Mouse (Mus musculus) bone marrow macrophage, adult 2 months (primary cell): ENCODE data around the gene Mrnip. TPM values are rescaled to one million over a fixed set of nuclear protein-coding genes. Genes with fewer than 3 reads are reported as not detected.

Source experiments
- H3K27ac ChIP-seq: 2 replicates; pipeline ENCODE4 v1.5.1; 2012; ENCODE audit warnings: low read depth, low read length; ENCODE audit not compliant: insufficient read depth
- H3K4me1 ChIP-seq: 2 replicates; pipeline ENCODE4 v1.6.1; 2012; ENCODE audit warnings: low read length; ENCODE audit not compliant: control insufficient read depth, insufficient read depth
- H3K4me3 ChIP-seq: 2 replicates; pipeline ENCODE4 v1.5.1; 2012; ENCODE audit warnings: mild to moderate bottlenecking, low read length, moderate library complexity; ENCODE audit not compliant: insufficient read depth
- CTCF ChIP-seq: IDR thresholded peaks from 2 replicates; pipeline ENCODE4 v1.5.1; 2012; ENCODE audit warnings: low read depth, mild to moderate bottlenecking, low read length, moderate library complexity
- POLR2A ChIP-seq: IDR thresholded peaks from 2 replicates; pipeline ENCODE4 v1.6.1; 2012; ENCODE audit warnings: mild to moderate bottlenecking, low read depth, low read length, borderline replicate concordance
- polyA plus RNA-seq: library from polyadenylated mRNA; stranded (reverse); fragments of >200 nt; gene quantifications from 2 replicates; pipeline ENCODE4 v1.2.4, GENCODE M21; 2012; ENCODE audit not compliant: missing spikeins, insufficient read depth, insufficient read length

Mrnip gene
- polyA plus RNA-seq, 1 experiment: 3.6 TPM

DNA sequence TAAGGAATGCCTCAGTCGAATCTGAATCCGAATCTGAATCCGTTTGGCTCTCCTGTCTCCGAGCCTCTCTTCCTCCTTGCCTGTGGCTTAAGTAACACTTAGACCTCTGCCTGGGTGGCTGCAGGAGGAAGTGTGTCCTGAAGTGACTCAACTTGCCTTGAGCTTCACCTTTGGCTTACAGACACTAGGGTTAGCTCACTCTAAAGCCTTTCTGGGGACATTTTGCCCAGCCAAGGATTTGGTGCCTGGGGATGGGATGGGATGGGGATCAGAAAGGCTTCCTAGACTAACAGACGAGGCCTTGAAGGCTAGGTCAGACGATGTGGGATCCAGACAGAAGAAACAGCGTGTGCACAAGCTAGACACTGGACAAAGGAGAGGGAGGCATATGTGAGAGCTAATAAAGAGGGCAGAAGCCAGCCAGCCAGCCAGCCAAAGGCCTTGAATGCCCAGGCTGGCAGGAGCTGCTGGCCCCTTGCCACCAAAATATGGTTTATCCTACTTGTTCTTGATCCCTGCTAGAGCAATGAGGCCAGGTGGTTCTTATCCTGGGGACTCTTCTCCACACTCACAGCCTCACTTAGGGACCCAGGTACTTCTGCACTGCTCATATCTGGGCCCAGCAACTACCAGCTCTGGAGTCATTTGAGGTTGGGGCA is 55.1 kb downstream of the Mrnip start:
- Histone ChIP-seq H3K4me3 (peak overlapping the region; percentile 7; the same call in 1 of the 2 replicates), H3K27ac (peak overlapping the region; percentile 54), H3K4me1 (peaks cover 33% of the 10 kb centered on the region)
- TF ChIP-seq CTCF (no peak), POLR2A (no peak)

DNA sequence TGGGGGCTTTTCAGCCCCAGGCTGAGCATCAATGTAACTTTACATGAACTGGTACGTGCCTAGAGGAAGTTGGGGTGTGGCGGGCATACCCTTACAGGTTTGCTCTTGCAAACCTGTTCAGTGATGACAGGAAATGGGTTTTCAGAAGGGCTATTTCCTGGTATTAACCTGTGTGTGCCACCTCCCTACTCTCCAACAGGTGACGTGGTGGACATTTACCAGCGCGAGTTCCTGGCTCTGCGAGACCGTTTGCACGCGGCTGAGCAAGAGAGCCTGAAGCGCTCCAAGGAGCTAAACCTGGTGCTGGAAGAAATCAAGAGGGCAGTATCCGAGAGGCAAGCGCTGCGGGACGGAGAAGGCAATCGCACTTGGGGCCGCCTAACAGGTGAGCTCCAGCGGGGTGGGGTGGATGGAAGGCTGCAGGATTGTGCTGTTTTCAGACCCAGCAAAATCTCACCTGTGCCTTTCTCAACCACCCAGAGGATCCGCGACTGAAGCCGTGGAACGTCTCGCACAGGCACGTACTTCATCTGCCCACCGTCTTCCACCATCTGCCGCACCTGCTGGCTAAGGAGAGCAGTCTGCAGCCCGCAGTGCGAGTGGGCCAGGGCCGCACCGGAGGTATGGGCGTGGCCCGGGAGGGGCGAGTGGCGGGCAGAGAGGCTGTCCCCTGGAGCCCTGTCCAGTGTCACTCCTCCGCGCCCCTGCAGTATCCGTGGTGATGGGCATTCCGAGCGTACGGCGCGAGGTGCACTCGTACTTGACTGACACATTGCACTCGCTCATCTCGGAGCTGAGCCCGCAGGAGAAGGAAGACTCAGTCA is 56.4 kb downstream of the Mrnip start:
- TF ChIP-seq CTCF: no peak
- no peak overlapping the region for H3K27ac ChIP-seq
- H3K4me3 ChIP-seq: no peak overlapping the region
- peaks cover 35% of the 10 kb centered on the region for H3K4me1 ChIP-seq

DNA sequence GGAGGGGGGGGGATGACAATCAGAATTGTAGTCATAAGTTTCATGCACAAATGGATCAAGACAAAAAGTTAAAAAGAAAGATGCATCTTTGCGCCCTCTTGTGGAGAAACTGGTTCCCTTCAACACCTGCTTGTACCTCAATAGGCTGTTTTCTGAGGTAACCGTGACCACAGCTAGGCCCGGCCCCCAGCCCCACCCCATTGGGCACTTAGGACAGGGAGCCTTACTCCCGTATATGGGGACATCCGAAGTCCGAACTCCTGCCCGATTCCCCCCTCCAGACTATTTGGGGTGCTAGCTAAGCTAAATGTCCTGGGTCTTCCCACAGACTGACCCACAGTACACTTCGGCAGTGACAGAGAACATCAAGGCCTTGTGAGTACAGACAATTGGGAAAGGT is 57.2 kb downstream of the Mrnip start:
- Histone ChIP-seq H3K4me3 (no peak overlapping the region), H3K4me1 (peaks cover 41% of the 10 kb centered on the region)
- TF ChIP-seq POLR2A (no peak), CTCF (peak; percentile 56; the same call in 1 of the 2 replicates)

DNA sequence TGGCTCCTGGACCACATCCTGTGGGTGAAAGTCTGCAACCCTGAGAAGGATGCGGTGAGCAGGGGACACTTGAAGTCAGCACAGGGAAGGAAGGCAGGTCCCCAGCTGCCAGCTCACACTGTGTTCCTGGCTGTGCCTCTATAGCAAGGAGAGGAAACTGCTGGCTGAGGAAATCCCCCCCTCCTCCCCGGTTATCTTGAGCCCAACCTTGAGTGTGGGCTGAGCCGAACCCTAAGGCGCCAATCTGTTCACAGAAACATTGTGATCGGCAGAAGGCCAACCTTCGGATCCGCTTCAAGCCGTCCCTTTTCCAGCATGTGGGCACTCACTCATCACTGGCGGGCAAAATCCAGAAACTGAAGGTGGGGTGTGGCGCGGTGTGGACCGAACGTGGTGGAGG is 58.8 kb downstream of the Mrnip start:
- Histone ChIP-seq H3K27ac (no peak overlapping the region), H3K4me3 (no peak overlapping the region), H3K4me1 (peaks cover 35% of the 10 kb centered on the region)
- TF ChIP-seq POLR2A (no peak), CTCF (no peak)

More for the DNA sequence above, 57.2 kb downstream of the Mrnip start:
- no peak overlapping the region for H3K27ac ChIP-seq

DNA sequence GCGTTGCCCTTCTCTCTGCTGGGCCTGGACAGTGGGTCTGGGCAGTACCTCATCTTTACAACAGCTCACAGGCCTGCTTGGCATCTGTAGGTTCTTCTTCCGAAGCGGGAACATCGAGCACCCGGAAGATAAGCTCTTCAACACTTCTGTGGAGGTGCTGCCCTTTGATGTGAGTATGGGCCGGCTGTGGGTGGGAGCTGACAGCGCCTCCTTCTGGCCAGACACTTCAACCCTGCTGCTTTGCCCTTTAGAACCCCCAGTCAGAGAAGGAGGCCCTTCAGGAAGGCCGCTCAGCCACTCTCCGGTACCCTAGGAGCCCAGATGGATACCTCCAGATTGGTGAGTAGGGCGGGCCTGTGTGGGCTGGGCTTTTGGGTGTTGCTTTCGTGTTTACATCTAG is 59.7 kb downstream of the Mrnip start:
- H3K4me3 ChIP-seq: no peak overlapping the region
- H3K27ac ChIP-seq: no peak overlapping the region
- H3K4me1 ChIP-seq: peaks cover 34% of the 10 kb centered on the region
- TF ChIP-seq POLR2A (no peak), CTCF (peak; percentile 33; the same call in 1 of the 2 replicates)

DNA sequence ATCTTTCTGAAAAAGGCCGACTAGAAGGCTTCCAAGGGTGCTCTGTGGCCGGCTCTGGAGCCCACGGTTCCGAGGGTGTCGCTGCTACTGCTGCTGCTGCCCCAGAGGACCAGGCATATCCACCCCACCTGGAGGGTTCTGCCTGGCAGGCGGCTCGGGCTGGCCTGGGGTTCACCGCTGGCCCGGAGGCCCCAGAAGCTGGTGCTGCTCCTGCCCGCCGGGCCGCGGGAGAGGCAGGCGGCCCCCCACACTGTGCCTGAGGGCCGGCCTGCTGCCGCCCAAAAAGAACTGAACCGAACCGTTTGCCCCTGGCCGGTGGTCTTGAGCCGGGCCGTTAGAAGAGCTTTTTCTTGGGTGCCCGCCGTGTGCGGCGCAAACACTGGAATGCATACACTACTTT is 60.4 kb downstream of the Mrnip start:
- H3K4me1 ChIP-seq: peaks cover 34% of the 10 kb centered on the region
- TF ChIP-seq CTCF (no peak), POLR2A (no peak)
- no peak overlapping the region for H3K4me3 ChIP-seq
- no peak overlapping the region for H3K27ac ChIP-seq

DNA sequence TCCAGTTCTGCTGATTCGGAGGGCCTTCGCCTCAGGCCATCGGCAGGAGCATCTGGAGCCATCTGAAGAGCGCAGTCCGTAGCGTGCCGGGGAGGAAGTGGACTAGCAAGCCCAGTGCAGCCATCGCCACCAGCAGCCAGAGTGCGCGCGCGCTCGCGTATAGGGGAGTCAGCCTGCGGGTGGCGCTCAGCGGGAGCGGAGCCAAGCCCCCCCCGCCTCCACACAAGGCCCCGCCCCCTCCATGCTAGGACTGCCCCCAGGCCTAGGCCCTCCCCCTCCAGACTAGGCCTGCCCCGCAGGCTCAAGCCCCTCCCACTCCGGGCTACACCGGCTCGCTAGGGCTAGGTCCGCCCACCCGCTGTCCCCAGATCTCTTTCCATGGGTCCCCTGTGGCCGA is 62.3 kb downstream of the Mrnip start:
- TF ChIP-seq POLR2A: no peak
- no peak for TF ChIP-seq CTCF
- H3K4me3 ChIP-seq: peak overlapping the region; percentile 64
- peak overlapping the region; percentile 9 for H3K27ac ChIP-seq
- H3K4me1 ChIP-seq: peaks cover 43% of the 10 kb centered on the region

DNA sequence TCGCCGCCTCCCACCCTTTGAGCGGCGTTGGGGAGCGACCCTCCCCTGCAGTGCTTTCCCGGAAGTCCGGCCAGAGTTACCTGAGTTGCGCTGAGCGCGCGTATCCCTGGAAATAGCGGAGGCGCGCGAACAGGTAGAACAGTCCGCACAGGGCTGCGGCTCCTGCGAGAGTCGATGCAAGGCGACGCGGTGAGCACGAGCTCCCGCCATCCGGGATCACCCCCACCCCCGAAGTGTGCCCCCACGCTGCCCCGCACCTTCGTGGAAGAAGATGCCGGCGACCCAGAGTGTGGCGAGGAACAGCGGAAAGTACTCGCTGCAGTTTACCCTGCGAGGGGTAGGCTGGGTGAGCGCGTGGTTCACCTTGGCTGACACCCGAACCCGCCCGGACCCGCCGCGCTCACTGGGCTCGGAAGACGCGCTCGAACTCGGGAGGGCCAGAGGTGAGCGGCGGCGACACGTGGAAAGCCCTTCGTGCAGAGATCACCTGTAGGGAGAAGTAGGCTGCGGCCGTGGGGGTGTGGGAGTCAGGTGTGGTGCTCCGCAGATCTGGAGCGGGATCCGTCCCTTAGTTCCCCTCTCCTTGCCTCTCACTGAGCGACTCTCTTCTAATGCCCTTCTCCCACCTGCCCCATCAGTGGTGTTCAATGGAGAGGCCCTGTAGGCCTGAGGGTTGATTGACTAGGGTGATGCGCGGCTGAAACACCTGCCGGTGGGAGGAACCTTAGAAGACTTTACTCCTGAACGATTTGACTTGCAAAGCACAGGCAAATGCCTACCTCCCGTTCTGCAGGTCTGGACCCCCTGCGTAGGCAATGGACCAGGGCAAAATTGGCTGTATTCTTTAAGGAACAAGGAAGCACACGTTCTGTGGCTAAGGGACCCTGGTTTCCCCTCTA is 62.9 kb downstream of the Mrnip start:
- H3K4me1 ChIP-seq: peaks cover 43% of the 10 kb centered on the region
- H3K4me3 ChIP-seq: peak overlapping the region; percentile 64
- TF ChIP-seq POLR2A: no peak
- no peak for TF ChIP-seq CTCF
- peak overlapping the region; percentile 73 for H3K27ac ChIP-seq

DNA sequence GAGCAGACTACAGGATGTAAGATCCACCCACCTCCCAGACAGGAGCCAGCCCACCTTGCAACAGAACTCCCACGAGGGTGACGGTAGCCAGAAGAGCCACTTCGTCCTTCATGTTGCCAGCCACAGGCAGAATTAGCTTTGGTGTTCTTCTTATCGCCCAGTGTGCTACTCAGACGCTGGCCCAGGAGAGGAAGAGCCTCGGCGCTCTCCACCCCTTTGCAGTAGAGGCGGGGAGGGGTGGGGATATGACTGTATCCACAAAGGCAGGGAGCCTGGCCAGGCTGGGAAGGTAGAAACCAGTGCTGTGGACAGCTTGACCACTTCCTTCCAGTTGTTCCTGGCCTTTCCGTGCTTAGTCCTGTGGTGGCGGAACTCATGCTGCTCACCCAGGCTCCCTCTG is 64.1 kb downstream of the Mrnip start, which contains the start of gene Ltc4s:
Gene Ltc4s, minus strand, starts transcription at position 293 of the 400 bp plus-strand sequence.
- Histone ChIP-seq H3K4me1 (peaks cover 43% of the 10 kb centered on the region), H3K27ac (peak within 1 kb of the TSS; percentile 77), H3K4me3 (peak within 1 kb of the TSS; percentile 64)
- TF ChIP-seq POLR2A (no peak), CTCF (no peak)
